Mouse (Mus musculus): ENCODE results near the gene Sf3a1. TPM values are rescaled to one million over a fixed set of nuclear protein-coding genes. Genes with fewer than 3 reads are reported as not detected.

Gene Sf3a1
- total RNA-seq, 2 experiments from 2014 or later = 70.4 to 71.6 TPM

GRCm38 (mm10) chr11:4214572-4214971 lies 54.4 kb downstream of the Sf3a1 start:
- DNase-seq (ENCODE audit: low spot score in 2 of 2) = no peak

- DNase-seq (ENCODE audit: low spot score in 2 of 2) = no peak
Measured at GRCm38 (mm10) chr11:4215061-4215460, 54.9 kb downstream of the Sf3a1 start.

GRCm38 (mm10) chr11:4216248-4217000 lies 56.3 kb downstream of the Sf3a1 start:
- DNase-seq (ENCODE audit: low spot score in 2 of 2) = no peak

- DNase-seq (ENCODE audit: low spot score in 2 of 2) = peak; percentile 46 to 74
Measured at GRCm38 (mm10) chr11:4217914-4218629, 57.9 kb downstream of the Sf3a1 start, which contains the start of gene Castor1. Castor1 (plus strand) TSS chr11:4218225.

GRCm38 (mm10) chr11:4218637-4219036 lies 58.5 kb downstream of the Sf3a1 start:
- DNase-seq (ENCODE audit: low spot score in 2 of 2) = no peak

- DNase-seq (ENCODE audit: low spot score in 2 of 2) = no peak
Measured at GRCm38 (mm10) chr11:4219317-4219751, 59.2 kb downstream of the Sf3a1 start.

DNA sequence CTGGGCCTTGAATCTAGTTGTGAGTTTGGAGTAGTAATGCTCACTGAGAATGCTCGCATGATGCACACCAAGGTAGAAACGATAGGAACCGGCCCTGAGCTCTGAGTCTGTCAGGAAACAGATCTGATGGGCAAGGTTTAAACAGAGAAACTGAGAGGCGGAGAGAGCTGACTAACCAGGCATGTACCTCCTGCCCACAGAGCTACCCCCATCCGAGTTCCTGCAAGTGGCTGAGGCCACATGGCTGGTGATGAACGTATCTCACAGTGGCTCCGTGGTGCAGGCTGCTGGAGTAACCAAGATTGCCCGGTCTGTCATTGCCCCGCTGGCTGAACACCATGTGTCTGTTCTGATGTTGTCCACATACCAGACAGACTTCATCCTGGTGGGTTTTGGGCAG lies 59.8 kb downstream of the Sf3a1 start:
- DNase-seq (ENCODE audit: low spot score in 2 of 2) = no peak

GRCm38 (mm10) chr11:4220443-4221400 lies 60.6 kb downstream of the Sf3a1 start:
- DNase-seq (ENCODE audit: low spot score in 2 of 2) = peak; percentile 72 to 78

DNA sequence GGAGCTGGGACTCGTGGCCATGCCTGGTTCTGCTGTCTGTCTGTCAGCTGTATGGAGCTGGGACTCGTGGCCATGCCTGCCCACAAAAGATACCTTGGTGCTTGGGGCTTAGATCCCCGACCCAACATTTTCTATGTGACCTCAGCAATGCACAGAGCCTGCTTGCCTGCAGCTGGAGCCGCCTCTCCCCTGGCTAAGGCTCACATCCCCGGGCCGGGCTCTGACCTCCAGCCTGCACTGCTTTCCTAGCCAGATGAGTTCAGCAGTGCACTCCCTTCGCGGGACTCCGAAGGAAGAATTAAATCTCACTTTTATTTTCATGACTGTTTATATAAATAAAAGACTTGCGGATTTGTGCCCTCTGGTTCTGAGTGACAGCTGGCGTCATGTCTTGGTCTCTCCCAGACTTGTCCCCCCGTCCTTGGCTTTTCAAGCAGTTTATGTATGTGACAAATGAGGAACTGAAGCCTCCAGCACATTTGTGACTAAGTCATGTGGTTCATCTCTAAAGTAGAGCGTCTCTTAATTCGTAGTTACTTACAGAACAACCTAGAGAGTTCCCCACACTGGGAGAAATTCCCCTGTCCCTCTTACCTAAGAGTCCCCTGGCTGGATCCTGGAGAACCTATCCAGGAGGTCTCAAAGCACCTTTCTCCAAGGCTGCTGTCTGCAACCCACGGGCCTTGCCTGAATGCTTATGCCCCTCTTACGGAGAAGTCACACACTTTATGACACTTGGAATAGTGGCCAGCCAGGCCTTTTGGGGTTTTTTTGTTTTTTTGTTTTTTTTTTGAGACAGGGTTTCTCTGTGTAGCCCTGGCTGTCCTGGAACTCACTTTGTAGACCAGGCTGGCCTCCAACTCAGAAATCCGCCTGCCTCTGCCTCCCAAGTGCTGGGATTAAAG lies 62.1 kb downstream of the Sf3a1 start:
- no peak for DNase-seq (ENCODE audit: low spot score in 2 of 2)

- DNase-seq (ENCODE audit: low spot score in 2 of 2) = no peak
Measured at GRCm38 (mm10) chr11:4223393-4224188, 63.4 kb downstream of the Sf3a1 start.

GRCm38 (mm10) chr11:4224223-4224622 lies 64.1 kb downstream of the Sf3a1 start:
- no peak for DNase-seq (ENCODE audit: low spot score in 2 of 2)

GRCm38 (mm10) chr11:4226569-4227325 lies 66.6 kb downstream of the Sf3a1 start:
- no peak for DNase-seq (ENCODE audit: low spot score in 2 of 2)

GRCm38 (mm10) chr11:4228463-4228862 lies 68.3 kb downstream of the Sf3a1 start:
- DNase-seq (ENCODE audit: low spot score in 2 of 2) = no peak

GRCm38 (mm10) chr11:4229841-4230240 lies 69.7 kb downstream of the Sf3a1 start:
- DNase-seq (ENCODE audit: low spot score in 2 of 2) = no peak

DNA sequence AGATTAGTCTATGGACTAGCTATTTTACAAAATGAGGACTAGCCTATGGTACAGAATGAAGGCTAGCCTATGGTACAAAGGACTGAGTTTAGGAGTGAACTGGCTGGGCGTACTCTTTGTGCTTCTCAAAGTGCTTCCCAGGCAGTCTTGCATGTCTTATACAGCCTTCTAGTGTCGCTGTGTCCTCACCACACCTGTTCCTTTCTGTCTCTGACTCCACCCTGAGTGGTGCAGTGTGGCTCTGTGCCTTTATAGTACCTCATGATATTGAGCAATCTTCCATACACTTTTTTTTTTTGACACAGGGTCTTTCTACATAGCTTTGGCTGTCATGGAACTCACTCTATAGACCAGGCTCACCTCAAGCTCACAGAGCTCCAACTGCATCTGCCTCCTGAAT lies 71.3 kb downstream of the Sf3a1 start:
- no peak for DNase-seq (ENCODE audit: low spot score in 2 of 2)

All from adrenal gland, postnatal 4 days (tissue).